Mouse (Mus musculus): ENCODE data around the gene Tbl1xr1.

DNA sequence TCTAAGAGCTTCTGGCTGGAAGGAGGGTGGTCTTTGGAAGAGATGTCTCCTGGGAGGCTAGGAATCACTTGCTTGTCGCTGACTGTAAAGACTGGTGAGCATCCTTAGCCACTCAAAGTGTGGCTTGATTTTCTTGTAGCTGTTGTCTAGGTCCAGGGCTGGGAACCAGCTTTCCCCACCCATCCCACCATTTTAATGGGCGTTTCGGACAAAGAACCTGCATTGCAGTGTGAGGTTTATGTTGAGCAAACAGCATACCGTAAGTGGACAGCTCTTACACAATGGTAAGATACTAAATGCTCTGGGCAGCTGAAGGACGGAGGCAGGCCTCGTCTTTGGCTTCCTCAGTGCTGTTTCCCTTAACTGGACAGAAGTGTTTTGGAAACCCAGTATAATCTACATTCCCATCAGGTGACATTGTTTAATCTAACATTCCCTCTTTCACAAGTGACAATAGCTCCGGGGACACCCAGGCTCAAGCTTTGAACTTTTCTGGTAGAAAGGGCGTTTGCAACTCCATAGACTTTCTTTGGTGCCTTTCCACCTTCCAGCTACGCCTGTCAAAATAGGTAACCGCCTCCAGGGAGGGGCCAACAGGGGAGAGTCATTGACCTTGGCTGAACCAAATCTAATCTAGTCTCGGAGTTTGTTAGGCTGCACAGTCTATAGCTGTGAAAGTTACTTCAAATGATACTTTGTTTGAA is 1.7 kb upstream of the Tbl1xr1 start:
- no peak for TF ChIP-seq CTCF (conservative IDR thresholded peaks at IDR 0.05; ENCODE audit: low read length)
- TF ChIP-seq NANOG (IDR thresholded peaks at IDR 0.05; ENCODE audit: borderline replicate concordance, low read length), result no peak

Measured in E14TG2a.4 (cell line).